Mouse (Mus musculus) stomach, embryonic 16.5 days (tissue): ENCODE data around the gene Il6ra. TPM values are rescaled to one million over a fixed set of nuclear protein-coding genes. Genes with fewer than 3 reads are reported as not detected.
A peak's percentile ranks its signal among the peaks of the same experiment; 100 is the strongest.

Experiments
- ATAC-seq: fragments of 200-750 bp; cut with Nextera tagmentation; 2 replicates; pipeline ENCODE4 v1.8.0; 2017; ENCODE audit warnings: moderate number of reproducible peaks, moderate TSS enrichment; ENCODE audit not compliant: insufficient read depth, low FRiP score
- H3K27ac ChIP-seq: fragments of 300-500 bp; sonication (generic); 2 replicates; pipeline ENCODE4 v1.5.1; 2014; ENCODE audit warnings: low read length
- H3K27me3 ChIP-seq: fragments of 300-500 bp; sonication (generic); 2 replicates; pipeline ENCODE4 v1.6.1; 2014; ENCODE audit warnings: low read length, control low read depth, mixed read lengths; ENCODE audit not compliant: control insufficient read depth, insufficient read depth
- H3K36me3 ChIP-seq: fragments of 300-500 bp; sonication (generic); 2 replicates; pipeline ENCODE4 v1.6.1; 2014; ENCODE audit warnings: low read length; ENCODE audit not compliant: control insufficient read depth, insufficient read depth
- H3K4me1 ChIP-seq: fragments of 300-500 bp; sonication (generic); 2 replicates; pipeline ENCODE4 v1.6.1; 2014; ENCODE audit warnings: low read length, control low read depth, mixed read lengths; ENCODE audit not compliant: control insufficient read depth, insufficient read depth
- H3K4me2 ChIP-seq: fragments of 300-500 bp; sonication (generic); 2 replicates; pipeline ENCODE4 v1.6.1; 2014; ENCODE audit warnings: low read depth, low read length, mixed read lengths
- H3K4me3 ChIP-seq: fragments of 300-500 bp; sonication (generic); replicated peaks from 2 replicates; pipeline ENCODE4 v1.5.1; 2014; ENCODE audit warnings: mild to moderate bottlenecking, low read length
- H3K9ac ChIP-seq: fragments of 300-500 bp; sonication (generic); 2 replicates; pipeline ENCODE4 v1.6.1; 2014; ENCODE audit warnings: low read length
- H3K9me3 ChIP-seq: fragments of 300-500 bp; sonication (generic); replicated peaks from 2 replicates; pipeline ENCODE4 v1.6.1; 2016; ENCODE audit warnings: low read length, control low read depth; ENCODE audit not compliant: control insufficient read depth
- WGBS: fragments of 180-500 bp; shearing (Covaris S2); extraction: QIAGEN DNeasy Blood & Tissue Kit; methylation state at CpG from one replicate; pipeline ENCODE4 v1.1.7; 2014; 5-methylcytosine and 5-hydroxymethylcytosine counted together
- polyA plus RNA-seq: library from polyadenylated mRNA; unstranded; fragments of >200 nt; fragmentation: Nextera tagmentation; extraction: Ambion mirVana; gene quantifications from 2 replicates; pipeline ENCODE4 v1.2.1, GENCODE M21; 2015

Gene Il6ra
- polyA plus RNA-seq, 1 experiment from 2014 or later = 3.2 TPM

DNA sequence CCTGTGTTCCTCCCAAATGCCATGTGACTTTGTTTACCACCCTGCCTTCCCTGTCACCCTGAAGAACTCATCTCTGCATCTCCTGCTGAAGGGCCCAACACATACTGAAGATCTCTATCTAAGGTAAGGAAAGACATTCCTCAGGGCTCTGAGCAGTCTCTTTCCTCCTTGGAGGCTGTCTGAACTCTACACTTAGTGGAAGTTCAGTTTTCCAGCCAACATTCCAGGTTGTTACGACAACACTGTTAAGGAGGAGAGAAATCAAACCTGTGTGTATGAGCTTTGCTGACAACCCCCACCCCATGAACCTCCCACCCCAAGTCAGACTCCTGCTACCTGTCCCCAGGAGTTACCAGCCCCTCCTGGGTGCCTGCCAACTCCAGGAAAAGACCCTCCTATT lies 3.6 kb upstream of the Il6ra start:
- WGBS = 48% methylated on average over 1 of the region's 1 CpGs
- Histone ChIP-seq H3K9me3 (no peaks in the 10 kb centered on the region), H3K4me2 (no peak overlapping the region), H3K4me1 (peaks cover 11% of the 10 kb centered on the region), H3K36me3 (no peaks in the 10 kb centered on the region), H3K4me3 (no peak overlapping the region), H3K27me3 (peaks cover 6% of the 10 kb centered on the region), H3K9ac (no peak overlapping the region), H3K27ac (no peak overlapping the region)
- ATAC-seq = no peak

- peaks cover 15% of the 10 kb centered on the region for H3K4me1 ChIP-seq
- H3K27me3 ChIP-seq = peaks cover 6% of the 10 kb centered on the region
- H3K4me3 ChIP-seq = no peak overlapping the region
- H3K9ac ChIP-seq = no peak overlapping the region
- 70% methylated on average over 4 of the region's 4 CpGs for WGBS
- H3K9me3 ChIP-seq = no peaks in the 10 kb centered on the region
- H3K36me3 ChIP-seq = no peaks in the 10 kb centered on the region
- H3K4me2 ChIP-seq = no peak overlapping the region
- no peak for ATAC-seq
- no peak overlapping the region for H3K27ac ChIP-seq
Measured at GRCm38 (mm10) chr3:89914700-89915099, 1.7 kb upstream of the Il6ra start.

GRCm38 (mm10) chr3:89912108-89912542 lies 871 bp downstream of the Il6ra start:
- 28% methylated on average over 6 of the region's 6 CpGs for WGBS
- peaks cover 17% of the 10 kb centered on the region for H3K4me1 ChIP-seq
- H3K27ac ChIP-seq = peak overlapping the region; percentile 80
- no peaks in the 10 kb centered on the region for H3K36me3 ChIP-seq
- peak overlapping the region; percentile 78; the same call in 1 of the 2 replicates for H3K9ac ChIP-seq
- peak; percentile 45; the same call in 1 of the 2 replicates for ATAC-seq
- peak overlapping the region; percentile 99 for H3K4me2 ChIP-seq
- no peaks in the 10 kb centered on the region for H3K9me3 ChIP-seq
- H3K4me3 ChIP-seq = peak overlapping the region; percentile 62
- peaks cover 6% of the 10 kb centered on the region for H3K27me3 ChIP-seq

- Histone ChIP-seq H3K9me3 (no peaks in the 10 kb centered on the region), H3K4me2 (no peak overlapping the region), H3K9ac (no peak overlapping the region), H3K27me3 (peaks cover 6% of the 10 kb centered on the region), H3K27ac (no peak overlapping the region; the same call in 1 of the 2 replicates), H3K4me1 (peaks cover 17% of the 10 kb centered on the region), H3K4me3 (no peak overlapping the region), H3K36me3 (no peaks in the 10 kb centered on the region)
- 77% methylated on average over 3 of the region's 3 CpGs for WGBS
- no peak for ATAC-seq
Measured at GRCm38 (mm10) chr3:89911207-89911606, 1.8 kb downstream of the Il6ra start.

GRCm38 (mm10) chr3:89909703-89910542 lies 3.1 kb downstream of the Il6ra start:
- no peak overlapping the region for H3K4me3 ChIP-seq
- peaks cover 6% of the 10 kb centered on the region for H3K27me3 ChIP-seq
- H3K9me3 ChIP-seq = no peaks in the 10 kb centered on the region
- no peaks in the 10 kb centered on the region for H3K36me3 ChIP-seq
- ATAC-seq = no peak
- H3K9ac ChIP-seq = no peak overlapping the region
- H3K4me1 ChIP-seq = peaks cover 17% of the 10 kb centered on the region
- peak overlapping the region; percentile 24 for H3K27ac ChIP-seq
- H3K4me2 ChIP-seq = no peak overlapping the region
- WGBS = 39% methylated on average over 5 of the region's 5 CpGs

GRCm38 (mm10) chr3:89908836-89909235 lies 4.2 kb downstream of the Il6ra start:
- Histone ChIP-seq H3K4me3 (no peak overlapping the region), H3K4me2 (no peak overlapping the region), H3K9ac (no peak overlapping the region), H3K27me3 (peaks cover 2% of the 10 kb centered on the region; the same call in 1 of the 2 replicates), H3K4me1 (peaks cover 17% of the 10 kb centered on the region), H3K9me3 (no peaks in the 10 kb centered on the region), H3K27ac (no peak overlapping the region), H3K36me3 (no peaks in the 10 kb centered on the region)
- WGBS = 77% methylated on average over 6 of the region's 6 CpGs
- no peak for ATAC-seq

GRCm38 (mm10) chr3:89907846-89908245 lies 5.2 kb downstream of the Il6ra start:
- 77% methylated on average over 3 of the region's 3 CpGs for WGBS

DNA sequence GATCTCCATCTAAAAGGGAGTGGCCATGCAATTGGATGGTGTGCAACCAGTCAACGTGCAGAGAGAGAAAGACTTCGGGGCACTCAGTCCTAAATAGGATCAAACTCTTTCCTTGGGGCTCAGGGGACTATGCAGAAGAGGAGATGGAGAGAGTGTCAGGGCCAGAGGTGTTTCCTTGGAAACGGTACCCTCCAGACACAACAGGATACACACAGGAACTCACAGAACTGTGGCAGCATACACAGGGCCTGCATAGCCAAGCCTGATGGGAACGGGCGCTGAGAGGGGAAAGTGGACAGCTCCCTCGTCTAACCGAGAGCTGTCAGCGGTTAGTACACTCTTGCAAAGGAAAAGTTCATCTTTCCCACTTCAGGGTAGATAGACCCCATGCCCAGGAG lies 13.5 kb downstream of the Il6ra start:
- no peak overlapping the region for H3K4me3 ChIP-seq
- no peak overlapping the region for H3K9ac ChIP-seq
- 0 out of 2 replicates have a peak overlapping the region, but pooled peaks have one; percentile 1 for H3K27ac ChIP-seq
- no peak for ATAC-seq
- H3K9me3 ChIP-seq = no peaks in the 10 kb centered on the region
- H3K4me2 ChIP-seq = no peak overlapping the region
- peaks cover 27% of the 10 kb centered on the region; the same call in 1 of the 2 replicates for H3K4me1 ChIP-seq
- H3K36me3 ChIP-seq = no peaks in the 10 kb centered on the region
- no peaks in the 10 kb centered on the region for H3K27me3 ChIP-seq
- WGBS = 66% methylated on average over 8 of the region's 8 CpGs

More at GRCm38 (mm10) chr3:89907846-89908245, 5.2 kb downstream of the Il6ra start:
- ATAC-seq = no peak
- H3K36me3 ChIP-seq = no peaks in the 10 kb centered on the region
- H3K9me3 ChIP-seq = no peaks in the 10 kb centered on the region
- H3K9ac ChIP-seq = no peak overlapping the region
- no peaks in the 10 kb centered on the region for H3K27me3 ChIP-seq
- H3K27ac ChIP-seq = no peak overlapping the region
- H3K4me1 ChIP-seq = peaks cover 10% of the 10 kb centered on the region
- H3K4me3 ChIP-seq = no peak overlapping the region
- no peak overlapping the region for H3K4me2 ChIP-seq

- Histone ChIP-seq H3K9ac (no peak overlapping the region), H3K9me3 (no peaks in the 10 kb centered on the region), H3K4me3 (no peak overlapping the region), H3K27me3 (no peaks in the 10 kb centered on the region), H3K27ac (0 out of 2 replicates have a peak overlapping the region, but pooled peaks have one; percentile 10), H3K4me2 (no peak overlapping the region), H3K36me3 (no peaks in the 10 kb centered on the region), H3K4me1 (peaks cover 27% of the 10 kb centered on the region; the same call in 1 of the 2 replicates)
- WGBS = 53% methylated on average over 5 of the region's 5 CpGs
- ATAC-seq = no peak
Measured at GRCm38 (mm10) chr3:89898870-89899510, 14.0 kb downstream of the Il6ra start.
